Mouse (Mus musculus): Measurements from ENCODE around the gene Tysnd1.

DNA sequence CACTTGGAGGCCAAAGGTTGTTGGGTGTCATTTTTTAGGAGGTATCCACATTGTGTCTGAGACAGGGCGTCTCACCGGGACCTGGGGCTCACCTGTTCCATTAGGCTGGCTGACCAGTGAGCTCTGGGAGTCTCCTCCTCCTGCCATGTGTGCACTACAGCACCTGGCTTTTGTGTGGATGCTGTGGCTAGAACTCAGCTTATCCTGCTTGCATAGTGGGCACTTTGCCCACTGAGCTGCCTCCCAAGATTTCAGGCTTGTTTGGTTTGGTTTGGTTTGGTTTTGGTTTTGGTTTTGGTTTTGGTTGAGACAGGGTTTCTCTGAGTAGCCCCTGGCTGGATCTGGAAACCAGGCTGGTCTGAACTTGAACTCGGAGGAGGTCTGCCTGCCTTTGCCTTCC lies 26.9 kb downstream of the Tysnd1 start:
- TF ChIP-seq EP300 (IDR thresholded peaks at IDR 0.05; ENCODE audit: low read depth in 1 of 2, low read length in 2 of 2) (no peak), ZKSCAN1 (IDR thresholded peaks at IDR 0.05; ENCODE audit: low read depth, low read length) (no peak), CTCF (IDR thresholded peaks at IDR 0.05 in 2 of 3, conservative IDR thresholded peaks at IDR 0.05 in 1 of 3; ENCODE audit: control insufficient read depth in 1 of 3, insufficient read depth in 1 of 3, low read depth in 2 of 3, low read length in 3 of 3, poor library complexity in 1 of 3, severe bottlenecking in 1 of 3) (no peak), POLR2A (IDR thresholded peaks at IDR 0.05; ENCODE audit: control insufficient read depth in 1 of 2, insufficient read depth in 1 of 2, low read depth in 1 of 2, low read length in 2 of 2, poor library complexity in 1 of 2) (no peak), TCF12 (IDR thresholded peaks at IDR 0.05; ENCODE audit: low read depth, low read length) (no peak), ETS1 (IDR thresholded peaks at IDR 0.05; ENCODE audit: low read depth, low read length) (no peak), POLR2AphosphoS5 (IDR thresholded peaks at IDR 0.05; ENCODE audit: borderline replicate concordance, low read depth, low read length) (no peak), RAD21 (IDR thresholded peaks at IDR 0.05; ENCODE audit: low read depth, low read length) (no peak), MAZ (IDR thresholded peaks at IDR 0.05; ENCODE audit: low read depth, low read length) (no peak)
